Mouse (Mus musculus) adrenal gland, adult 10 weeks (tissue): ENCODE results near the gene Rspo3. TPM values are rescaled to one million over a fixed set of nuclear protein-coding genes. Genes with fewer than 3 reads are reported as not detected.

Source experiments
- polyA plus RNA-seq: library from polyadenylated mRNA; stranded (reverse); fragments of 350-450 nt; fragmentation: Illumina TruSeq; extraction: RNeasy Lipid Tissue Mini Kit (QIAGEN cat#74804); gene quantifications from one replicate; pipeline ENCODE4 v1.2.3, GENCODE M21; 2014; ENCODE audit warnings: low read depth, low replicate concordance

Rspo3 gene
- polyA plus RNA-seq, result 73.2 TPM

GRCm38 (mm10) chr10:29535546-29536260 lies at the start of gene Rspo3:
Gene Rspo3 (minus strand): TSS chr10:29535867.

Other genes starting within 250 kb of the Rspo3 start
- 278 TPM for gene Echdc1, start 222.7 kb downstream of the Rspo3 start, polyA plus RNA-seq
- gene Rnf146, start 173.4 kb downstream of the Rspo3 start, polyA plus RNA-seq, result 88.4 TPM